In genomic region chr2:32360741-32361140, GRCm38 (mm10) we compare ENCODE assay signal across 9 mouse cellular contexts. TPM values are rescaled to one million over a fixed set of nuclear protein-coding genes. Genes with fewer than 3 reads are reported as not detected.
DNase-seq lines count a peak whose midpoint lies in the region; ATAC-seq lines count a peak whose summit lies in the region.
"Had no signal": no experiment of that assay in that cellular context is flagged by ENCODE, and none has a peak within 500 bp of the region (broad histone marks: within the 10 kb centered on the region; RNA-seq: fewer than 3 reads in every experiment).

No protein-coding gene starts in this region.

- peak overlapping the region; percentile 82 for H3K4me2 ChIP-seq in limb, embryonic 11.5 days (ENCODE audit: low read depth, severe bottlenecking)
- peak overlapping the region; percentile 55 for H3K4me2 ChIP-seq in midbrain, embryonic 14.5 days (ENCODE audit: low read length)

- H3K9ac ChIP-seq in limb, embryonic 11.5 days (ENCODE audit: low read length): 0 out of 2 replicates have a peak overlapping the region, but pooled peaks have one; percentile 3
- H3K9ac ChIP-seq in midbrain, embryonic 14.5 days (replicated peaks; ENCODE audit: low read length): no peak overlapping the region

- 4% methylated on average over 14 of the region's 14 CpGs for WGBS in embryonic facial prominence, embryonic 10.5 days
- WGBS in limb, embryonic 11.5 days: 6% methylated on average over 14 of the region's 14 CpGs
- WGBS in midbrain, embryonic 14.5 days: 7% methylated on average over 14 of the region's 14 CpGs

- peak overlapping the region; percentile 54 for H3K4me3 ChIP-seq in embryonic facial prominence, embryonic 10.5 days
- peak overlapping the region; percentile 31 for H3K4me3 ChIP-seq in limb, embryonic 11.5 days (ENCODE audit: low read depth, low read length)
- peak overlapping the region; percentile 23; the same call in 1 of the 2 replicates for H3K4me3 ChIP-seq in midbrain, embryonic 14.5 days (replicated peaks; ENCODE audit: low read depth, low read length)

- peak; percentile 75 for DNase-seq in ovary, postnatal 36 days (ENCODE audit: low spot score)
- DNase-seq in ovary, postnatal 10 days (ENCODE audit: low spot score): no peak
- DNase-seq in embryonic facial prominence, embryonic 10.5 days (ENCODE audit: low spot score): peak; percentile 81
- DNase-seq in heart, adult 18-20 months: peak; percentile 83 to 88
- DNase-seq in kidney, adult 18-20 months: peak; percentile 87
- peak; percentile 79 for DNase-seq in limb, embryonic 11.5 days (ENCODE audit: low spot score)
- peak; percentile 86 for DNase-seq in midbrain, embryonic 14.5 days
- DNase-seq in spleen, postnatal 14 days (ENCODE audit: low spot score in 2 of 2): peak; percentile 39 to 52

- H3K27ac ChIP-seq in embryonic facial prominence, embryonic 10.5 days (replicated peaks): no peak overlapping the region
- H3K27ac ChIP-seq in limb, embryonic 11.5 days (replicated peaks; ENCODE audit: low read depth, low read length): no peak overlapping the region
- H3K27ac ChIP-seq in midbrain, embryonic 14.5 days (replicated peaks; ENCODE audit: low read depth, low read length): no peak overlapping the region

- peaks cover 51% of the 10 kb centered on the region for H3K4me1 ChIP-seq in embryonic facial prominence, embryonic 10.5 days
- peaks cover 11% of the 10 kb centered on the region for H3K4me1 ChIP-seq in limb, embryonic 11.5 days (ENCODE audit: control insufficient read depth, insufficient read depth, low read length)
- peaks cover 18% of the 10 kb centered on the region for H3K4me1 ChIP-seq in midbrain, embryonic 14.5 days (ENCODE audit: control insufficient read depth, insufficient read depth, low read length)

- no peak for ATAC-seq in limb, embryonic 11.5 days (ENCODE audit: insufficient number of reproducible peaks, low FRiP score, low TSS enrichment, low read depth)
- ATAC-seq in midbrain, embryonic 14.5 days (ENCODE audit: low FRiP score, low TSS enrichment): no peak

- H3K36me3 ChIP-seq in embryonic facial prominence, embryonic 10.5 days (replicated peaks): peaks cover 18% of the 10 kb centered on the region
- no peaks in the 10 kb centered on the region for H3K36me3 ChIP-seq in limb, embryonic 11.5 days (ENCODE audit: control insufficient read depth, insufficient read depth, low read length)
- H3K36me3 ChIP-seq in midbrain, embryonic 14.5 days (ENCODE audit: control insufficient read depth, insufficient read depth, low read length): 0 out of 2 replicates have a peak, but pooled peaks cover 3% of the 10 kb centered on the region

- H3K27me3 ChIP-seq in embryonic facial prominence, embryonic 10.5 days (replicated peaks; ENCODE audit: low read depth, poor library complexity, severe bottlenecking): no peaks in the 10 kb centered on the region
- no peaks in the 10 kb centered on the region for H3K27me3 ChIP-seq in limb, embryonic 11.5 days (ENCODE audit: control insufficient read depth, insufficient read depth, low read length)
- H3K27me3 ChIP-seq in midbrain, embryonic 14.5 days (ENCODE audit: control insufficient read depth, insufficient read depth, low read length): peaks cover 4% of the 10 kb centered on the region; the same call in 1 of the 2 replicates

- H3K9me3 ChIP-seq in embryonic facial prominence, embryonic 10.5 days: no peaks in the 10 kb centered on the region
- no peaks in the 10 kb centered on the region for H3K9me3 ChIP-seq in limb, embryonic 11.5 days (ENCODE audit: control insufficient read depth, low read length)
- H3K9me3 ChIP-seq in midbrain, embryonic 14.5 days (ENCODE audit: control insufficient read depth, low read length): no peaks in the 10 kb centered on the region

RNA-seq across cellular contexts. Expression of gene Dnm1, which starts 7.6 kb away (rescaled TPM):
- polyA plus RNA-seq in embryonic facial prominence, embryonic 10.5 days (2016; fragmentation: Nextera tagmentation; extraction: Ambion mirVana): 20.7 and 23.5 TPM in 2 replicates
- total RNA-seq in heart, adult 18-20 months (2021): 1 to 10 TPM; 3.6 to 4.4 TPM
- 36.1 and 39.9 TPM in 2 replicates for polyA plus RNA-seq in limb, embryonic 11.5 days (2014; fragmentation: Nextera tagmentation; extraction: Ambion mirVana)
- 90.6 and 103 TPM in 2 replicates for polyA plus RNA-seq in midbrain, embryonic 14.5 days (2014; fragmentation: Nextera tagmentation; extraction: Ambion mirVana)

RNA-seq across cellular contexts. Expression of gene Ciz1, which starts 8.6 kb away (rescaled TPM):
- 65.8 and 66.4 TPM in 2 replicates for polyA plus RNA-seq in embryonic facial prominence, embryonic 10.5 days (2016; fragmentation: Nextera tagmentation; extraction: Ambion mirVana)
- total RNA-seq in heart, adult 18-20 months (2021): 10 to 100 TPM; 19.1 to 27.2 TPM
- polyA plus RNA-seq in limb, embryonic 11.5 days (2014; fragmentation: Nextera tagmentation; extraction: Ambion mirVana): 52.2 and 67.8 TPM in 2 replicates
- 46.4 and 54.1 TPM in 2 replicates for polyA plus RNA-seq in midbrain, embryonic 14.5 days (2014; fragmentation: Nextera tagmentation; extraction: Ambion mirVana)

RNA-seq across cellular contexts. Expression of gene 1110008P14Rik, which starts 21.0 kb away (rescaled TPM):
- polyA plus RNA-seq in embryonic facial prominence, embryonic 10.5 days (2016; fragmentation: Nextera tagmentation; extraction: Ambion mirVana): 35.0 and 39.3 TPM in 2 replicates
- total RNA-seq in heart, adult 18-20 months (2021): 10 to 100 TPM; 43.2 to 50.5 TPM
- polyA plus RNA-seq in limb, embryonic 11.5 days (2014; fragmentation: Nextera tagmentation; extraction: Ambion mirVana): 39.4 and 44.4 TPM in 2 replicates
- 107 and 153 TPM in 2 replicates for polyA plus RNA-seq in midbrain, embryonic 14.5 days (2014; fragmentation: Nextera tagmentation; extraction: Ambion mirVana)

RNA-seq across cellular contexts. Expression of gene Lcn2, which starts 27.3 kb away (rescaled TPM):
- not detected in 2 replicates for polyA plus RNA-seq in embryonic facial prominence, embryonic 10.5 days (2016; fragmentation: Nextera tagmentation; extraction: Ambion mirVana)
- 1 to 10 TPM; 4.8 to 5.6 TPM for total RNA-seq in heart, adult 18-20 months (2021)
- polyA plus RNA-seq in limb, embryonic 11.5 days (2014; fragmentation: Nextera tagmentation; extraction: Ambion mirVana): 0.35 TPM in 1 of 2 replicates, not detected in the other
- not detected in 2 replicates for polyA plus RNA-seq in midbrain, embryonic 14.5 days (2014; fragmentation: Nextera tagmentation; extraction: Ambion mirVana)
- total RNA-seq: MEL had no signal

RNA-seq across cellular contexts. Expression of gene Ptges2, which starts 35.0 kb away (rescaled TPM):
- polyA plus RNA-seq in embryonic facial prominence, embryonic 10.5 days (2016; fragmentation: Nextera tagmentation; extraction: Ambion mirVana): 32.2 and 32.5 TPM in 2 replicates
- 10 to 100 TPM; 60.2 to 68.5 TPM for total RNA-seq in heart, adult 18-20 months (2021)
- 29.0 and 32.3 TPM in 2 replicates for polyA plus RNA-seq in limb, embryonic 11.5 days (2014; fragmentation: Nextera tagmentation; extraction: Ambion mirVana)
- 46.2 and 64.4 TPM in 2 replicates for polyA plus RNA-seq in midbrain, embryonic 14.5 days (2014; fragmentation: Nextera tagmentation; extraction: Ambion mirVana)
